Mouse (Mus musculus) hindbrain, embryonic 11.5 days (tissue): ENCODE results near the gene Kcna2. TPM values are rescaled to one million over a fixed set of nuclear protein-coding genes. Genes with fewer than 3 reads are reported as not detected.

ENCODE experiments used
- ATAC-seq: fragments of 200-750 bp; cut with Nextera tagmentation; 2 replicates; pipeline ENCODE4 v1.8.0; 2017; ENCODE audit warnings: mild to moderate bottlenecking, moderate TSS enrichment, moderate library complexity; ENCODE audit not compliant: low FRiP score
- DNase-seq: peaks from one replicate; pipeline ENCODE4 v3.0.0-alpha.2; 2015; ENCODE audit warnings: low spot score
- H3K27ac ChIP-seq: fragments of 300-500 bp; sonication (generic); 2 replicates; pipeline ENCODE4 v1.5.1; 2014; ENCODE audit warnings: mild to moderate bottlenecking, low read depth, low read length
- H3K27me3 ChIP-seq: fragments of 300-500 bp; sonication (generic); 2 replicates; pipeline ENCODE4 v1.6.1; 2014; ENCODE audit warnings: mild to moderate bottlenecking, low read length, moderate library complexity, mixed read lengths; ENCODE audit not compliant: control insufficient read depth, insufficient read depth
- H3K36me3 ChIP-seq: fragments of 300-500 bp; sonication (generic); 2 replicates; pipeline ENCODE4 v1.6.1; 2014; ENCODE audit warnings: mild to moderate bottlenecking, low read length, moderate library complexity, mixed read lengths; ENCODE audit not compliant: control insufficient read depth, insufficient read depth
- H3K4me1 ChIP-seq: fragments of 300-500 bp; sonication (generic); replicated peaks from 2 replicates; pipeline ENCODE4 v1.6.1; 2014; ENCODE audit warnings: low read length, mixed read lengths; ENCODE audit not compliant: control insufficient read depth, insufficient read depth
- H3K4me2 ChIP-seq: fragments of 300-500 bp; sonication (generic); replicated peaks from 2 replicates; pipeline ENCODE4 v1.6.1; 2014; ENCODE audit warnings: mild to moderate bottlenecking, low read depth, low read length
- H3K4me3 ChIP-seq: fragments of 300-500 bp; sonication (generic); 2 replicates; pipeline ENCODE4 v1.5.1; 2014; ENCODE audit warnings: low read depth, low read length
- H3K9ac ChIP-seq: fragments of 300-500 bp; sonication (generic); 2 replicates; pipeline ENCODE4 v1.6.1; 2014; ENCODE audit warnings: low read depth, low read length
- H3K9me3 ChIP-seq: fragments of 300-500 bp; sonication (generic); 2 replicates; pipeline ENCODE4 v1.6.1; 2016; ENCODE audit warnings: low read length; ENCODE audit not compliant: control insufficient read depth
- WGBS: fragments of 180-500 bp; shearing (Covaris S2); extraction: QIAGEN DNeasy Blood & Tissue Kit; methylation state at CpG from one replicate; pipeline ENCODE4 v1.1.7; 2014; 5-methylcytosine and 5-hydroxymethylcytosine counted together
- polyA plus RNA-seq: library from polyadenylated mRNA; unstranded; fragments of >200 nt; fragmentation: Nextera tagmentation; extraction: Ambion mirVana; gene quantifications from 2 replicates; pipeline ENCODE4 v1.2.1, GENCODE M21; 2014

Kcna2 gene
- 0.21 and 0.32 TPM in 2 replicates for polyA plus RNA-seq

- 2% methylated on average over 16 of the region's 16 CpGs for WGBS
- Histone ChIP-seq H3K36me3 (no peaks in the 10 kb centered on the region), H3K4me3 (peak within 1 kb of the TSS; percentile 60), H3K9me3 (no peaks in the 10 kb centered on the region), H3K27ac (no peak within 1 kb of the TSS), H3K4me1 (peaks cover 3% of the 10 kb centered on the region), H3K27me3 (peaks cover 24% of the 10 kb centered on the region), H3K4me2 (peak within 1 kb of the TSS; percentile 95), H3K9ac (peak within 1 kb of the TSS; percentile 65)
- DNase-seq (peak; percentile 49), ATAC-seq (peak; percentile 45)
Measured at GRCm38 (mm10) chr3:107100811-107101455, at the start of gene Kcna2. Kcna2 (plus strand) TSS chr3:107101146.

- H3K27ac ChIP-seq = no peak overlapping the region
- no peaks in the 10 kb centered on the region for H3K27me3 ChIP-seq
- H3K4me2 ChIP-seq = no peak overlapping the region
- ATAC-seq (no peak), DNase-seq (no peak)
- 97% methylated on average over 1 of the region's 1 CpGs for WGBS
- no peak overlapping the region for H3K4me3 ChIP-seq
- H3K36me3 ChIP-seq = no peaks in the 10 kb centered on the region
- no peaks in the 10 kb centered on the region for H3K9me3 ChIP-seq
- H3K4me1 ChIP-seq = no peaks in the 10 kb centered on the region
- no peak overlapping the region for H3K9ac ChIP-seq
Measured at GRCm38 (mm10) chr3:107061468-107061867, 39.5 kb upstream of the Kcna2 start.

- H3K4me2 ChIP-seq = no peak overlapping the region
- WGBS = 90% methylated on average over 1 of the region's 1 CpGs
- H3K9me3 ChIP-seq = no peaks in the 10 kb centered on the region
- H3K36me3 ChIP-seq = no peaks in the 10 kb centered on the region
- H3K27me3 ChIP-seq = no peaks in the 10 kb centered on the region
- no peaks in the 10 kb centered on the region for H3K4me1 ChIP-seq
- ATAC-seq (no peak), DNase-seq (no peak)
- no peak overlapping the region for H3K9ac ChIP-seq
- no peak overlapping the region for H3K4me3 ChIP-seq
- no peak overlapping the region for H3K27ac ChIP-seq
Measured at GRCm38 (mm10) chr3:107062771-107063170, 38.2 kb upstream of the Kcna2 start.

DNA sequence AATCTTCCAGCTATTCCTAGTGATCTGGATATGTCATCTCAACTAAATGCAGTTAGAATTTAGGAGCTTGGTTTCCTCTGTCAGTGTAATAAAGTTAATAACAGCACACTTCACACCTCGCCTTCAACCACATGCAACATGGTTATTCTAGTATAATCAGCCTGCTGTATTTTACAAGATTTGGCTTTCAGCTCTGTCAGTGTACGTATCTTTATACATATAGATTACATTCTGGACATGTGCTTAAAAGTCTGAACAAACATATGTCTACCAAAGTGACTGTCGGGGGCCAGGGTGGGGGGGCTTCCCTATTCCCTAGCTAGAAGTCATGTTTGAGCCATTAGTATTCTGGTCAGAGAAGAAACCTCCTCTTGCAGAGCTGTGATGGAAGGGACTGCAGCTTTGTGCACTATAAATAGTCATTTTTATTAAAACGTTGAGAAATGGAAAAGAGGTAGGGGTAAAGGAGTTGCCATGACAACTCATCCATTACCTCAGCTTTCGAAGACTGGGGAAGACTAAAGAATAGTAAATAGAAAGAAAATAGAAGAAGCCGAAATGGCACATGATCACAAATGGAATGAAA is 35.3 kb upstream of the Kcna2 start:
- no peaks in the 10 kb centered on the region for H3K27me3 ChIP-seq
- H3K9ac ChIP-seq = no peak overlapping the region
- H3K27ac ChIP-seq = no peak overlapping the region
- H3K9me3 ChIP-seq = no peaks in the 10 kb centered on the region
- H3K4me3 ChIP-seq = no peak overlapping the region
- ATAC-seq (no peak), DNase-seq (no peak)
- H3K4me1 ChIP-seq = no peaks in the 10 kb centered on the region
- H3K4me2 ChIP-seq = no peak overlapping the region
- 76% methylated on average over 6 of the region's 6 CpGs for WGBS
- no peaks in the 10 kb centered on the region for H3K36me3 ChIP-seq

DNA sequence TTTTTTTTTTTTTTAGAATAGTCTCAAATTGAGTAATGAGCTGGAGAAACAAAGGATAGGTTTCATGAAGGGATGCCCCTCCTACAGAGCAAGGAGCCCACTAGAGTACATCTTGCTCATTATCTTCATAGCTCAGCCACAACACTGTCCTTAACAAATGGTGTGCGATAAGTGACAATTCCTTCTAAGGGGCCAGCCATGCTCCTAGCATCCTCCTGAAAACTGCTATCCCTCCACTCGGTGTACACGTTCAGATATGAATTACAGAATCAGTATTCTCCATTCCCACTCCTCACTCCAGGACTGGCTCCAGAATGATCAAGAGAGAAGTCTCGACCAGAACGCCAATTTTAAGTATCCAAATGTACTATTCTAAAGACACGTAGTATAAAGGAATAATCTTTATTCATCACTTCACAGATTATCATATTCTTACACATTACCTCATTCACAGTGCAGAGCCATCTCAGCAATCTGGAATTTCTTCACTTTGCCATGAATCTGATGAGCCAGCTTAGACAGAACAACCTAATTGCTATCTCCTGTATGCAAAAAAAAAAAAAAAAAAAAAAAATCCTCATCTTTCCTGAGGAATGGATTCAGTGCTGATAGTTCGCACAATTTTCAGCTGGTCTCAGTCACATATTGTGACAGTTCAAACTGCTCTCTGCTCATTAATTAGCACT is 34.6 kb upstream of the Kcna2 start:
- Histone ChIP-seq H3K4me3 (no peak overlapping the region), H3K27me3 (no peaks in the 10 kb centered on the region), H3K4me2 (no peak overlapping the region), H3K9me3 (no peaks in the 10 kb centered on the region), H3K27ac (no peak overlapping the region), H3K36me3 (no peaks in the 10 kb centered on the region), H3K4me1 (no peaks in the 10 kb centered on the region), H3K9ac (no peak overlapping the region)
- 90% methylated on average over 7 of the region's 7 CpGs for WGBS
- ATAC-seq (no peak), DNase-seq (no peak)

- Histone ChIP-seq H3K27ac (no peak overlapping the region), H3K4me3 (no peak overlapping the region), H3K9ac (no peak overlapping the region), H3K9me3 (no peaks in the 10 kb centered on the region), H3K4me2 (no peak overlapping the region), H3K4me1 (no peaks in the 10 kb centered on the region), H3K36me3 (no peaks in the 10 kb centered on the region), H3K27me3 (no peaks in the 10 kb centered on the region)
- no peak for ATAC-seq
- WGBS = 83% methylated on average over 6 of the region's 6 CpGs
- no peak for DNase-seq
Measured at GRCm38 (mm10) chr3:107067245-107067644, 33.7 kb upstream of the Kcna2 start.

DNA sequence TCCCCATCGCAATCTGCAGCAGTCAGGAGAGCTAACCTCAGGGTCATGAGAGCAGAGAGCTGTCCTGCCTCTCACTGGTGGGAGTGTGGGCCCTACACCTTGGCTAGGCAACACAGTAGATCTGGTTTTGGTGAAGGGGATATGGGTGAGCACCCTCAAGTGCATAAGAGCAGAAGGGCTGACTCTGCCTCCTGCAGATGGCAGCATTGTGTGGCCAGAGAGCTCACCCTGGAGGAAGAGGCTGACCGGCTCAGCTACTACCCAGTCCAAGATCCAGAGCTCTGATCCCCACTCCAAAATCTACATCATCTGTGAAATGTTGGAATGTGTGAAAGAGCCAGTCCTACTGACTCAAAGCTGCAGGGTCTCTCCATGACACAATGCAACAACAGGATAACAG is 27.1 kb upstream of the Kcna2 start:
- no peak for ATAC-seq
- Histone ChIP-seq H3K27me3 (no peaks in the 10 kb centered on the region), H3K4me3 (no peak overlapping the region), H3K9ac (no peak overlapping the region), H3K4me1 (no peaks in the 10 kb centered on the region), H3K4me2 (no peak overlapping the region), H3K9me3 (no peaks in the 10 kb centered on the region), H3K36me3 (no peaks in the 10 kb centered on the region), H3K27ac (no peak overlapping the region)
- DNase-seq = no peak
- 65% methylated on average over 2 of the region's 2 CpGs for WGBS

DNA sequence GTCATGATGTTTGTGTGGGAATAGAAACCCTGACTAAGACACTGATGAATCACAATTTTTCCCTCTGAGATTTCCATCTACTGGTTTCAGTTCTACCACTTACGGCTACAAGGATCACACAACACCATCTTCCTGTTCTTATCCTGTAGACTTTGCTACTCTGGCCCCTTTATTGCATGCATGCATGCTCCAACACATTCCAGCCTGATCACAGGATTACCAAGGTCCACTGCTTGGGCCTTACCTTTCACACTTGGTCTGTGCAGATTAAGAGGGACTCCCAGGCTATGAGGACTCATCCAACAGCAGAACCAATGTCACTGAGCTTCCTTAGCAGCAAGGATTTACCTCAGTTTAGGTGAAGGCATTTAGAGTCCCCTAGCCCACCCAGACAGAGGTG is 25.2 kb upstream of the Kcna2 start:
- DNase-seq = no peak
- Histone ChIP-seq H3K9ac (no peak overlapping the region), H3K27me3 (no peaks in the 10 kb centered on the region)

DNA sequence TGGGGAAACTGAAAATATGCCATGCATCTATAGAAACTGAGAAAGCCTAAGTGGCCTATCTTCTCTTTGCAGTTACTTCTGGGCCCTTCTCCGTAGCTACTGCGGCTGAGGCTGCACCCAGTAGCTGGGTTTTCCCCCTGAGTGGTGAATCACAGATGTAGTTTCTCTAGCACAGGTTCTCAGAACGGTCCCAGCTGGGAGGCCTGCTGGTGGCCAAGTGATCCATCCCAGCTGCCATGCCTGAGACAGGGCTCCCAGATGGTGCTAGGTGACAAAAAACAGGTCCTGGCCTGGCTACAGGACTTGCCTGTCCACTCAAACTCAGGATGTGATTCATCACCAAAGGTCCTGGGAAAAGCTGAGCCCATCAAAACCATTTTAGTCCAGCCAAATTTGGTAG is 24.3 kb upstream of the Kcna2 start:
- Histone ChIP-seq H3K9me3 (no peaks in the 10 kb centered on the region), H3K4me2 (no peak overlapping the region), H3K27me3 (no peaks in the 10 kb centered on the region), H3K27ac (no peak overlapping the region), H3K4me3 (no peak overlapping the region), H3K4me1 (no peaks in the 10 kb centered on the region), H3K9ac (no peak overlapping the region), H3K36me3 (no peaks in the 10 kb centered on the region)
- 82% methylated on average over 3 of the region's 3 CpGs for WGBS
- no peak for DNase-seq
- ATAC-seq = no peak

More for the DNA sequence above, 25.2 kb upstream of the Kcna2 start:
- Histone ChIP-seq H3K9me3 (no peaks in the 10 kb centered on the region), H3K36me3 (no peaks in the 10 kb centered on the region), H3K4me1 (no peaks in the 10 kb centered on the region), H3K27ac (no peak overlapping the region), H3K4me2 (no peak overlapping the region), H3K4me3 (no peak overlapping the region)
- no peak for ATAC-seq
- 83% methylated on average over 1 of the region's 1 CpGs for WGBS
